Mouse (Mus musculus): ENCODE results near the gene Oxct2b. TPM values are rescaled to one million over a fixed set of nuclear protein-coding genes. Genes with fewer than 3 reads are reported as not detected.

Gene Oxct2b
- polyA plus RNA-seq (2016; fragmentation: Nextera tagmentation; extraction: Ambion mirVana), result not detected in 2 replicates

GRCm38 (mm10) chr4:123116011-123116410 is at the start of gene Oxct2b:
Gene Oxct2b, plus strand, starts transcription at chr4:123116266.
- no peak within 1 kb of the TSS for H3K9ac ChIP-seq (replicated peaks)
- peak within 1 kb of the TSS; percentile 59 for H3K4me2 ChIP-seq
- peak within 1 kb of the TSS; percentile 38 for H3K4me3 ChIP-seq (replicated peaks)
- 9% methylated on average over 22 of the region's 22 CpGs for WGBS
- no peaks in the 10 kb centered on the region for H3K4me1 ChIP-seq (replicated peaks)
- no peaks in the 10 kb centered on the region for H3K9me3 ChIP-seq
- no peak within 1 kb of the TSS for H3K27ac ChIP-seq
- peak; percentile 27; the same call in 1 of the 2 replicates for ATAC-seq (ENCODE audit: insufficient number of reproducible peaks, insufficient read depth, low FRiP score, low TSS enrichment, low read depth)
- H3K27me3 ChIP-seq, result peaks cover 34% of the 10 kb centered on the region
- no peaks in the 10 kb centered on the region for H3K36me3 ChIP-seq

DNA sequence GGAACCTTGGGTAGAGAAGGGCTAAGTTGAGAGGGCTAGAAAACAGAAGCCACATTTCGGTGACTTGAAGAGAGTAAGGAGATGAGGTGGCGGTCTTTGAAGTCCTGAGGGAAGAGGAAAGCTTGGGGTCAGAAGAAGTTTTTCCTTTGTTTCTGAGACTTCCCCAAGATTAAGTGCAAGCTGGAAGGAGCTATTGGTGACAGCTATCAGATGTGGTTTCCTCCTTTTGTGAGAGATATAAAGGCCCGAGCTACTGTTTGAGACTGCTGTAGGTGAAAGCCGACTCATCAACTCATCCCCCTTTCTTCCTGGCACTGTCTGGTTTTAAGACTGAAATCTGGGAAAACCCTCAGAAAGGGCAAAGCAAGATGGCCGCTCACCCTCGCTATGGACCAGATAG is 47.4 kb upstream of the Oxct2b start:
- no peak overlapping the region for H3K4me2 ChIP-seq
- H3K9me3 ChIP-seq, result no peaks in the 10 kb centered on the region
- peaks cover 18% of the 10 kb centered on the region for H3K27me3 ChIP-seq
- no peak for ATAC-seq (ENCODE audit: insufficient number of reproducible peaks, insufficient read depth, low FRiP score, low TSS enrichment, low read depth)
- H3K27ac ChIP-seq, result no peak overlapping the region
- no peaks in the 10 kb centered on the region for H3K36me3 ChIP-seq
- WGBS, result 76% methylated on average over 6 of the region's 6 CpGs
- H3K9ac ChIP-seq (replicated peaks), result no peak overlapping the region
- no peak overlapping the region for H3K4me3 ChIP-seq (replicated peaks)
- no peaks in the 10 kb centered on the region for H3K4me1 ChIP-seq (replicated peaks)

DNA sequence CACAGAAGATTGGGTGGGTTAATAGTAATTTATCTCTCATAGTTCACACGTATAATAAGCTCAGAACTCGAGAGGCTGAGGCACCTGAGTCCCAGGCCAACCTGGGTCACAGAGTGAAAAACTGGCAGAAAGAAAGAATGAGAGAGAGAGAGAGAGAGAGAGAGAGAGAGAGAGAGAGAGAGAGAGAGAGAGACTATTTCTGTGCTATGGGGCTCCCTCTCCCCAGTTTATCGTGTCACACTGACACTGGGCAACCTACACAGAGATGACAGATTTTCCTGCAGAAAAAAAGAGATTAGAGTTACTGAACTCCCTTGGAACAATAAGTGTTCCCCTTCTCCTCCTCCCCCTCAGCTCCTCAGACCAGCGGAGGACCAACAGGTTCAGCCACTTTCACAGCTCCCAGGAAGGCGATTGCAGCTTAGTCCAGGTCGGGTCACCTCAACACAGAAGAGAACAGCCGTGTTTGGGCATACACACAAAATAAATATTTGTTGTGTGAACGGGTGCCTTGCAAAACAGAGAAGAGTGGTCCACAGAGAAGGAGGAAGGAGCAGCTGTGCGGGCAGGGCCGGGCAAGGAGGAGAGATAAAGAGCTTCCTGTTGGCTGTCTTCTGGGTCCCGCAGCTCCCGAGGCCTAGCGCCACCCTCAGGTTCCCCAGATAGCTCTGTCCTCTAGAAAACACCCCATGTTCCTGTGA is 44.6 kb upstream of the Oxct2b start:
- 11% methylated on average over 13 of the region's 13 CpGs for WGBS
- H3K4me3 ChIP-seq (replicated peaks), result no peak overlapping the region
- no peaks in the 10 kb centered on the region for H3K4me1 ChIP-seq (replicated peaks)
- H3K9me3 ChIP-seq, result no peaks in the 10 kb centered on the region
- no peak overlapping the region for H3K9ac ChIP-seq (replicated peaks)
- peak overlapping the region; percentile 27; the same call in 1 of the 2 replicates for H3K4me2 ChIP-seq
- ATAC-seq (ENCODE audit: insufficient number of reproducible peaks, insufficient read depth, low FRiP score, low TSS enrichment, low read depth), result no peak
- no peaks in the 10 kb centered on the region for H3K36me3 ChIP-seq
- peaks cover 18% of the 10 kb centered on the region for H3K27me3 ChIP-seq
- H3K27ac ChIP-seq, result no peak overlapping the region

DNA sequence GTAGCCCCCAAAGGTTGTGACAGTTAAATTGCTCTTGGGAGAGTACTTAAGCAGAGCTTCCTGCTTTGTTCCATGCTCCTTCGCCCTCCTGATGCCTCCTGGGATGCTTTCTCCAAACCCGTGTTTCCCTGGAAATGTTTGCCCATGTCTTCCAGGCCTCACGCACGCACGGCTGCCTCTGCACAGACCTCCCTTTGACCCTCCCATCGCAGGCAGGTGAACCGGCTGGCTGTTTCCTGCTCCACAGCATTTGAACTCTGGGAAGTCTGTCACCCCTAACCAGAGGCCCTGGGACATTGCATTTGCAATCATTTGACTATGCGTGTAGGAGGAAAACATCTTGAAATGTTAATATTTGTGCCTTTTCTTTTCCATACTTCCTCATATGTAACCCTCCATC is 39.1 kb upstream of the Oxct2b start:
- Histone ChIP-seq H3K27me3 (peaks cover 14% of the 10 kb centered on the region), H3K27ac (no peak overlapping the region), H3K36me3 (no peaks in the 10 kb centered on the region), H3K4me3 (replicated peaks) (no peak overlapping the region), H3K9me3 (no peaks in the 10 kb centered on the region), H3K9ac (replicated peaks) (no peak overlapping the region), H3K4me2 (no peak overlapping the region), H3K4me1 (replicated peaks) (no peaks in the 10 kb centered on the region)
- WGBS, result 69% methylated on average over 8 of the region's 8 CpGs
- no peak for ATAC-seq (ENCODE audit: insufficient number of reproducible peaks, insufficient read depth, low FRiP score, low TSS enrichment, low read depth)

DNA sequence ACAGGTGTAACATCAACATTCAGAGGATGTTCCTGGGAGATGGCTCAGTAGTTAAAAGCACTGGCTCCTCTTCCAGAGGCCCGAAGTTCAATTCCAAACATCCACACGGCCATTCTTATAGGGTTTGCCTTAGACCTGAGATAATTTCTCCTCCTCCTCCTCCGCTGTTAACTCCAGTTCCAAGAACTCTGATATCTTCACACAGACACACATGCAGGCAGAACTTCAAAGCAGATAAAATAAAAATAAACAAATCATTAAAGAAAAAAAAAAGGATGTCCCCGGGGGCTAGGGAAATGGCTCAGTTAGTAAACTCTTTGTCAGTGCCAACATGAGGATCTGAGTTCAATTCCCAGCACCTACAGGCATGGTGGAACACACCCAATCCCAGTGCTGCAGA is 37.8 kb upstream of the Oxct2b start:
- no peak for ATAC-seq (ENCODE audit: insufficient number of reproducible peaks, insufficient read depth, low FRiP score, low TSS enrichment, low read depth)
- H3K9ac ChIP-seq (replicated peaks), result no peak overlapping the region
- no peaks in the 10 kb centered on the region for H3K36me3 ChIP-seq
- 80% methylated on average over 4 of the region's 4 CpGs for WGBS
- H3K27me3 ChIP-seq, result peaks cover 13% of the 10 kb centered on the region
- H3K9me3 ChIP-seq, result no peaks in the 10 kb centered on the region
- H3K4me2 ChIP-seq, result no peak overlapping the region
- no peaks in the 10 kb centered on the region for H3K4me1 ChIP-seq (replicated peaks)
- no peak overlapping the region for H3K4me3 ChIP-seq (replicated peaks)
- no peak overlapping the region for H3K27ac ChIP-seq

- H3K9ac ChIP-seq (replicated peaks), result no peak overlapping the region
- no peak for ATAC-seq (ENCODE audit: insufficient number of reproducible peaks, insufficient read depth, low FRiP score, low TSS enrichment, low read depth)
- H3K9me3 ChIP-seq, result no peaks in the 10 kb centered on the region
- 44% methylated on average over 13 of the region's 13 CpGs for WGBS
- no peaks in the 10 kb centered on the region for H3K36me3 ChIP-seq
- H3K27me3 ChIP-seq, result peaks cover 10% of the 10 kb centered on the region; the same call in 1 of the 2 replicates
- H3K4me3 ChIP-seq (replicated peaks), result no peak overlapping the region
- H3K27ac ChIP-seq, result no peak overlapping the region
- no peak overlapping the region for H3K4me2 ChIP-seq
- H3K4me1 ChIP-seq (replicated peaks), result no peaks in the 10 kb centered on the region
Measured at GRCm38 (mm10) chr4:123080791-123081190, 35.3 kb upstream of the Oxct2b start.

DNA sequence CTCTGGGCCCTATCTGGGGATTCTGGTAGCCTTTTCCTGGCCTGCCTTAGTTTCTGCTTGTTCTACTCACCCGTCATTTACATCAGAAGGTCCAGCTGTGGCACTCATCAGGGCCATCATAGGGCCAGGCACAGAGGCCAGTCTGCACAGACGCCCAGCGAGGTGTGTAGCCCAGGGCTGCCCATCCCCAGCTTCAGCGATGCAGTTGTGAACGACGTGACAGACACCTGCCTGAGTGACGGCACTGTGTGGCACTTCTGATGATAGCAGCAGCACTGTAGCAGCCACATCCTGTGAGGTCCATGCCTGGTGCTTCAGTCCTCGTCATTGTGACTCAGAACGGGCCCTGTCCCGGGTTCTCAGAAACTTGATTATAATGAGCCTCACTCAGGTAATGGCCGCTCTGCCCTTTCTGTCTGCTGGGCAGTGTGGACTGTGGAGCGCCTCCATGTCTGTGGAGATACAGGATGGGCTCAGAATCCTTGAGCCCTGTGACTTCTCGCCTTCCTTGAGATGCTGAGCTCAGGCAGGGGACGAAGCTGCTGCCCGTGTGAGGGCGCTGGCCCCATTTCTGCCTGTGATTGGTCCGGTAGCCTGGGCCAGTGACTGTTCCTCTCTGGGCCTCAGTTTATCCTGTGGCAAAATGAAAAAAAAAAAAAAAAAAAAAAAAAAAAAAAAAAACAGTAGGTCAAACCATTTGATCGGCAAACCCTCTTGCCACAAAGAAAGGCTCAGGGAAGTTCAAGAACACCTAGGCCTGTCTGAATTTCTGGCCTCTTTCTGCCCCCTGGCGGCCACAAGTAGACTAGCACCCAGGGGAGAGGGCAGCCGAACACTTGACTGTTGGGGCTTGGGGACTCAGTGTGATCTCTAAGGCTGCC is 33.5 kb upstream of the Oxct2b start:
- Histone ChIP-seq H3K9me3 (no peaks in the 10 kb centered on the region), H3K27ac (no peak overlapping the region), H3K4me2 (no peak overlapping the region), H3K4me1 (replicated peaks) (no peaks in the 10 kb centered on the region), H3K36me3 (no peaks in the 10 kb centered on the region), H3K27me3 (peaks cover 10% of the 10 kb centered on the region; the same call in 1 of the 2 replicates), H3K4me3 (replicated peaks) (no peak overlapping the region), H3K9ac (replicated peaks) (no peak overlapping the region)
- WGBS, result 75% methylated on average over 20 of the region's 20 CpGs
- 0 out of 2 replicates have a peak, but pooled peaks have one; percentile 49 for ATAC-seq (ENCODE audit: insufficient number of reproducible peaks, insufficient read depth, low FRiP score, low TSS enrichment, low read depth)

DNA sequence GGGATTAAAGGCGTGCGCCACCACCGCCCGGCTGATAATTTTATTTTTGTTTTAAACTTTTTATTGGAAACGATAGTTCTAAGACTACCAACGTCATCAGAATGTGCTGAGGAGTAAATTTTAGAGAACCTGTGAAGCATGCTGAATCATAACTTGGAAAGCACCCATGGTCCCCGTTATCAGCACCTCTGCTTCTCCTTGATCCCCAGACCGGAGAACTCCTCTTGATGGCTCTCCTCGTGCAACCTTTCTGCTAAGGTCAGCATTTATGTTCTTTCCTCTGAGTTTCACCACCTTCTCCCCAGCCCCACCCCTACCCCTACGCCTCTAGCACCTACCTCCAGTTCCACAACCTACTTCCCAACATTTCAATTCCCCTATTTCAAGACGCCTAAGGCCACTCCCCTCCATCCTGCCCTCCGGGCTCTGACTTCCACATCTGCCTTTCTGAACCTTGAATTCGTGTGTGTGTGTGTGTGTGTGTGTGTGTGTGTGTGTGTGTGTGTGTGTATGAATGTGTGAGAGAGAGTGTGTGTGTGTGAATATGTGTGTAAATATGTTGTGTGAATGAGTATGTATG is 32.7 kb upstream of the Oxct2b start:
- no peaks in the 10 kb centered on the region for H3K36me3 ChIP-seq
- peaks cover 10% of the 10 kb centered on the region; the same call in 1 of the 2 replicates for H3K27me3 ChIP-seq
- H3K4me2 ChIP-seq, result no peak overlapping the region
- no peak overlapping the region for H3K9ac ChIP-seq (replicated peaks)
- no peaks in the 10 kb centered on the region for H3K4me1 ChIP-seq (replicated peaks)
- ATAC-seq (ENCODE audit: insufficient number of reproducible peaks, insufficient read depth, low FRiP score, low TSS enrichment, low read depth), result no peak
- H3K4me3 ChIP-seq (replicated peaks), result no peak overlapping the region
- H3K27ac ChIP-seq, result no peak overlapping the region
- no peaks in the 10 kb centered on the region for H3K9me3 ChIP-seq
- 66% methylated on average over 13 of the region's 13 CpGs for WGBS

DNA sequence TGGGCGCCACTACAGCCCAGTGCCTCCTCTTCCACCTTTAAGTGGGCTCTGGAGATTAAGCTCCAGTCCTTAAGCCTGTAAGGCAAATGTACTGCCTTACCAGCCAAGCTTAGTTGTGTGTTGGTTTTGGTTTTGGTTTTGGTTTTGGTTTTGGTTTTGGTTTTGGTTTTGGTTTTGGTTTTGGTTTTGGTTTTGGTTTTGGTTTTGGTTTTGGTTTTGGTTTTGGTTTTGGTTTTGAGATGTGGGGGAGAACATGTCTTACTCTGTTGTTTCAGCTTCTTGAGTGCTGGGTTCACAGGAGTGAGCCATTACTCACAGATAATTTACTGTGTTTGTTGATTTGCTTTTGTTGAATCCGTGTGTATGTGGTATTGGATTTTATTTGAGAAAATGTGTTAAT is 30.8 kb upstream of the Oxct2b start:
- no peak overlapping the region for H3K4me3 ChIP-seq (replicated peaks)
- no peaks in the 10 kb centered on the region for H3K4me1 ChIP-seq (replicated peaks)
- no peak overlapping the region for H3K9ac ChIP-seq (replicated peaks)
- H3K36me3 ChIP-seq, result no peaks in the 10 kb centered on the region
- no peak overlapping the region for H3K27ac ChIP-seq
- ATAC-seq (ENCODE audit: insufficient number of reproducible peaks, insufficient read depth, low FRiP score, low TSS enrichment, low read depth), result no peak
- WGBS, result 69% methylated on average over 2 of the region's 2 CpGs
- no peaks in the 10 kb centered on the region for H3K9me3 ChIP-seq
- peaks cover 10% of the 10 kb centered on the region; the same call in 1 of the 2 replicates for H3K27me3 ChIP-seq
- no peak overlapping the region for H3K4me2 ChIP-seq

DNA sequence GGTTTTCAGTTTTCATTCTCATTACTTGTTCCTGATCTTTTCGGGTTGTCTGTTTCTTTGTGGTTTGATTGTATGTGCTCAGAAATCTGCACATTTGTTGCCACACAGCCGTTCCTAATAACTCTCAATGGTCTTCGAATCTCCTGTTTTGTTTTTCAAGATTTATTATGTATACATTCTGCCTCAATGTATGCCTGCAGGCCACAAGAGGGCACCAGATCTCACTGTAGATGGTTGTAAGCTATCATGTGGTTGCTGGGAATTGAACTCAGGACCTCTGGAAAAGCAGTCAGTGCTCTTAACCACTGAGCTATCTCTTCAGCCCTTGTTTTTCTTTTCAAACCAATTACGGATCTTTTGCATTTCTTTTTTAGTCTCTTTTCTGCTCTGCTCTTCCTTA is 29.7 kb upstream of the Oxct2b start:
- no peaks in the 10 kb centered on the region for H3K36me3 ChIP-seq
- H3K9ac ChIP-seq (replicated peaks), result no peak overlapping the region
- ATAC-seq (ENCODE audit: insufficient number of reproducible peaks, insufficient read depth, low FRiP score, low TSS enrichment, low read depth), result no peak
- H3K27me3 ChIP-seq, result 0 out of 2 replicates have a peak, but pooled peaks cover 3% of the 10 kb centered on the region
- no peaks in the 10 kb centered on the region for H3K4me1 ChIP-seq (replicated peaks)
- WGBS, result 87% methylated on average over 4 of the region's 4 CpGs
- H3K9me3 ChIP-seq, result no peaks in the 10 kb centered on the region
- H3K27ac ChIP-seq, result no peak overlapping the region
- no peak overlapping the region for H3K4me3 ChIP-seq (replicated peaks)
- H3K4me2 ChIP-seq, result no peak overlapping the region

DNA sequence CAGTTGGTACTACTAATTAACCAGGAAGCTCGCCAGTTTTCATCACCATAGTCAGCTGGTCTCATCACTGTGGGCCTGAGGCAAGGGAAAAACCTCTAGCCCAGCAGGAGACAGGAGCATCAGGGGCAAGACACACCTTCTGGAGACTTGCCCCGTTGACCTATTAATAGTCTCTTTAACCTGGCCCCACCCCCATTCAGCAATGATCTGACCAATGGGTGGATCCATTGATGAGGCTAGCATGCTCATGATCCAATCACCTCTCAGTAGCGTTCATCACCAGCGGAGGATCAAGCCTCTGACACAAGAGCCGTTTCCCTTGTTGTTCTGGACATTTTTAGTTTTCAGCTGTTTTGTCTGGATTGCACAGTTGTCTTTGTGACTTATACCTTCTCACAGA is 23.4 kb upstream of the Oxct2b start:
- H3K4me2 ChIP-seq, result no peak overlapping the region
- H3K27me3 ChIP-seq, result no peaks in the 10 kb centered on the region
- ATAC-seq (ENCODE audit: insufficient number of reproducible peaks, insufficient read depth, low FRiP score, low TSS enrichment, low read depth), result no peak
- 64% methylated on average over 5 of the region's 5 CpGs for WGBS
- no peaks in the 10 kb centered on the region for H3K36me3 ChIP-seq
- H3K4me3 ChIP-seq (replicated peaks), result no peak overlapping the region
- H3K4me1 ChIP-seq (replicated peaks), result peaks cover 8% of the 10 kb centered on the region
- H3K9ac ChIP-seq (replicated peaks), result no peak overlapping the region
- H3K27ac ChIP-seq, result no peak overlapping the region
- H3K9me3 ChIP-seq, result no peaks in the 10 kb centered on the region
